Mouse (Mus musculus) frontal cortex, postnatal 25 days (tissue): ENCODE measurements around the gene Apol8.

ENCODE experiments used
- DNase-seq, 2 experiments: peaks; one replicate each; pipeline ENCODE4 v3.0.0; 2022; ENCODE audit warnings: low spot score in 2 of 2

Gene Apol8

DNA sequence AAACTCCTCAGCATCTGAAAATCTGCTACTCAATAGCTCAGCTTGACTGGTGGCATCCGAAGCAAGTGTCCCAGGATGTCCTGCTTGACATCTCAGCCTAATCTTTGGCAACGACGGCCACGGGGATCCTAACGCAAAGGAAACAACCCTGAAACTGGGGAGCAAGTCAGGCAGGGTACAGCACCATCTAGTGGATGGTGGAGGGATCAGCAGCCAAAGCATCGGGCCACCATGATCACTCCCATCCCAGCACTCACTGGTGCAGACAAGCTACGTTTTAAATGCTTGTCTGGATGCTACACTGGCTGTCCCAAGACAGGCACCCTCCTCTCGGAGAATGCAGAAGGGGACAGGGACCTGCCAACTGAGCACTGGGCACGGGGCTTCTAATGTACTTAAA lies at the start of gene Apol8:
Gene Apol8 (minus strand): TSS at position 156 of the 400 bp plus-strand sequence.
- peak; percentile 42 to 61 for DNase-seq

DNA sequence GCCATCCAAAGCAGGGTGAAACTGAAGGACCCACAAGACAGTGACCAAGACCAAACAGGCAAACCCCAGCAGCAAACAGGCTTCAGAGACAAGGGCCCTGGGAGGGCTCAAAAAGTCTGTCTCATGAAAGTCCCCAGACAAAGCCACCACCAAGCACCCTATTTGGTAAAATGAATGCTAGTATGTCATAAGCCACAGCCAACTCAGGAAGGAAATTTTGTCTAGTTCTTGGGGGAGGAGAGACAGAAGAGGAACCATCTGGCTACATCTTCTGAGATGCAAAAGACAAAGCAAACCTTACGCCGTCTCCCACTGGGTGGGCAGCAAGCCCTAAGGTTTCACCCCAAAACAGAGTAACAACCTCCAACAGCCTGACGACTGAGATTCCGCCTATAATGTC lies 48.9 kb upstream of the Apol8 start:
- no peak for DNase-seq

DNA sequence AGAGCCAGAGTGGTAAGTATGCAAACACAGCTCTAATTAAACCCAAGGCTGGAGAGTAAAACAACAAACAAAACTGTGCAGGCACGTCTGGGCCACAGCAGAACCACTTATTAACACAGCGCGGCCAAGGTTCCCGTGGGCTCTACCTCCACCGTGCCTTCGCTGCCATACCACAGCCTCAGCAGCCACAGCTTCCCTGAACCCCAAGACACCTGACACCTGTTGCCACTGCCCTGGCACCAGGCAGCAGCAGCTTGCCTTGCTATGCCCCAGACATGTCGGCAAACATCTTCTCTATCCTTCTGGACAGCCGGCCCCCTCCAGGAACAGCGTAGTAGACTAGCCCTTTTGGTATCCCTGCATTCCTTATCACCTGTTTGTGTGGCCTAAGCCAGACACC lies 48.1 kb upstream of the Apol8 start:
- no peak for DNase-seq

DNA sequence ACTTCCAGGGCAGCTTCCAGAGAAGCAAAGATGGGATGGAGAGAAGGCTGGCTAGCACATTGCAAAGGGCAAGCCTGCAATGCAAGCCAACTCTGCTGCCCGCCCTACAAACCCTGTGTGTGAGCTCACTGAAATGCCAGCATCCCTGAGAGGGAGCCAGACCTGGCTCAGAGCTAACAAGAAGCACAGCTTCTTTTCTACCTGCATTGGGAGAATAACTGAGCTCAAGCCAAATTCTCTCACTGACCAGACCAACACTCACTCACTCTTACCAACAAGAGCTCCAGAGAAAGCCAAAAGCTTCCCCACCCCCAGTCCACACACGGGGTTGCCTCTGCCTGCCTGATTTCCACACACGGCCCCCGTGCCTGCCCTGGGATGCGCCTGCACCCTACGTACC lies 47.7 kb upstream of the Apol8 start:
- DNase-seq: no peak

DNA sequence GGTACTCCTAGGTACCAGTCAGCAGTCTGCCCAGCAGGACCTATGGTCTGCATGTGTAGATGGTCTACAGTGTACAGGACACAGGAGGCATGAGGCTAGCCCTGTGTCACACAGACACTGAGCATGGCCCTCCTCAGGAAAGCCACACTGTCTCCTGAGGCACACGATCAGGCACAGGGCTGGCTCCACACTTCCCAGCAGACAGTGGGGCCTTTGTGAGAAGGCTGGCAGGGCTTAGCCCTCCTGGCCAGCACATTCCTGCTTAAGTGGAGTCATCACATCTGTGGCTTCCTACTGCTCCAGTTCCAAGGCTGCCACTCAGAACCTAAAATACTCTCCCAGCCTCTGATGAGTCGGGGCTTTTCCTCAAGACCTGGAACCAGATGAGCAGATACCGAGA lies 46.9 kb upstream of the Apol8 start:
- no peak for DNase-seq

GRCm38 (mm10) chr15:77802992-77803391 lies 46.2 kb upstream of the Apol8 start:
- DNase-seq: no peak

GRCm38 (mm10) chr15:77801188-77801587 lies 44.4 kb upstream of the Apol8 start:
- DNase-seq: no peak

- DNase-seq: no peak
Observed at GRCm38 (mm10) chr15:77800511-77800910, 43.7 kb upstream of the Apol8 start.

DNA sequence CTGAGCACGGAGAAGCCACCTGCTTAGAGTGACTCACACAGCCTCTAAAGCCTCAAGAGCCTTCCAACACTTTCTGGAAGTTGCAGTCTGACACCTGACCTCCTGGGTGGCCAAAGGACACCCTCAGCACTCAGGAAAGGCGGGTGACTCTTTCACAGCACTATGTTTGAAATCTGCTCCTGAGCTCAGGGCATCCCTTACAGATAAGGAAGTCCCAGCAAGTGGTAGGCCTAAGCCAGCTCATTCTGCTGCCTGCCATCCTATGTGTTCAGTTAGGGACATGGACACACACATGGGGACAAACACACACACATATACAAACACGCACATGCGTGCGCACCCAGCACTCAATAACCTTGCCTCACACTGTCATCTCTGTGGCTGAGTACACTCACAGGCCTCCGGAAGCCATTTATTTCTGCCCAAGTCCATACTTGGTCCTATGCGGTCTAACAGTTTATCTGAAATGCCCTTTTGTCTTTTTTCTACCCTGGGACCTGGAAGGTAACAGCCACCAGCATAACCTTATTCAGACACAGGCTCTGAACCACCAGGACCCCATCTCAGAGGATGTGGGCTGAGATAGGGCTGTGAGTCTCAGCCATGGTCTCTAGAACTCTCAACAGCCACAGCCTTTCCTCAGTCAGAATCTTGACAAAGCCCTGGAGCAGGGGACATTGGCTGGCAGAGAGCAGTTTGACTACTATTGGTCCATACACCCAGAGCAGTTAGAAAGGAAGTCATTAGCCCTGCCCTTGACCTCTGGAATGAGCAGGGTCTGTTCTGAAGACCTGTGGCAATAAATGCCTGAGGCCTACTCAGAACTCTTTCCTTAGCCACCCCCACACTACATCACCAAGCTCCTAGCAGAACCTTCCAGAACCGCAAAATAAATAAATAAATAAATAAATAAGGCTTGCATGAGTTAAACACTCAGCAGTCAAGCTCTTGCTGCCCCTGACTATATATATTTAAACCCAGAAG lies 43.0 kb upstream of the Apol8 start:
- no peak for DNase-seq

- DNase-seq: no peak
Observed at GRCm38 (mm10) chr15:77798664-77799490, 42.1 kb upstream of the Apol8 start.

- DNase-seq: no peak
Observed at GRCm38 (mm10) chr15:77797609-77798411, 41.0 kb upstream of the Apol8 start.

DNA sequence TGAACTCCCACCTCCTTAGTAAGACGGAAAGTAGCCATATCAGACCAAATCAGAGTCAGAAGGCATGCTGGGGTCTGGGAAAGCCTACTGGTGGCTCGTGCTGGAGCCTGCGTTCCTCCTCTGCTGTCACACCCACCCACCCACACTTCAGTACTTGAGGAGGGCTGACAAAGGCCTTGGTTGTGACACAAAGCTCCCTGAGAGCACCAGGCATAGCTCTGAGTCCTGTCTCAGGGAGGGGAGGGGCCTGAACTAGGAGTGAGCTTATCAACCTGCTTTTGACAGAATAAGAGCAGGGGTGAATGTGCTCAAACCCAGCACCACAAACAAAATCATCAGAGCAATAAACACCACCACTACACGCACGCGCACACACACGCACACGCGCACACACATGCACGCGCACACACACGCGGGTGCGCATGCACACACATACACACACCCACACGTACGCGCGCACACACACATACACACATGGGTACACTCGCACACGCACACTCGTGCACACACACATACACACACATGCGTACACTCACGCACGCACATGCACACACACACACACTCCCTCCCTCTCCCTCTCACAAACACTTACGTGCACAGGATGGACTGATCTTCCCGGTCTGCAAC lies 39.7 kb upstream of the Apol8 start:
- no peak for DNase-seq

GRCm38 (mm10) chr15:77794908-77795356 lies 38.1 kb upstream of the Apol8 start:
- no peak for DNase-seq

GRCm38 (mm10) chr15:77794138-77794907 lies 37.5 kb upstream of the Apol8 start:
- no peak for DNase-seq

- DNase-seq: no peak
Observed at GRCm38 (mm10) chr15:77793554-77793953, 36.8 kb upstream of the Apol8 start.

DNA sequence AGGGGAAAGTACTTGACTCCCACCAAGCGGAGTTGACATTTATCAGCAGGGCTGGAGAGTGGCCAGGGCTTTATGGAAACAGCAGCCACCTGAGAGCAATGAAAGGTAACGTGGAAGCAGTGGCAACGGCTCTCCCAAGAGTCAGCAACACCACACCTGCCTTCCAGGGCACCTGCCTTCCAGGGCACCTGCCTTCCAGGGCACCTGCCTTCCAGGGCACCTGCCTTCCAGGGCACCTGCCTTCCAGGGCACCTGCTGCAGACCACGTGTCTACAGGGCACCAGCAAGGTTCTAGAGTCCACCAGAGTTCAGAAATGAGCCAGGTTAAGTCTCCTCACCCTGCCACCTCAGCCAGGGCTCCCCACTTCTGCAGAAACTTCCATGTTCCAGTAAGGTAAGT lies 36.3 kb upstream of the Apol8 start:
- DNase-seq: no peak

DNA sequence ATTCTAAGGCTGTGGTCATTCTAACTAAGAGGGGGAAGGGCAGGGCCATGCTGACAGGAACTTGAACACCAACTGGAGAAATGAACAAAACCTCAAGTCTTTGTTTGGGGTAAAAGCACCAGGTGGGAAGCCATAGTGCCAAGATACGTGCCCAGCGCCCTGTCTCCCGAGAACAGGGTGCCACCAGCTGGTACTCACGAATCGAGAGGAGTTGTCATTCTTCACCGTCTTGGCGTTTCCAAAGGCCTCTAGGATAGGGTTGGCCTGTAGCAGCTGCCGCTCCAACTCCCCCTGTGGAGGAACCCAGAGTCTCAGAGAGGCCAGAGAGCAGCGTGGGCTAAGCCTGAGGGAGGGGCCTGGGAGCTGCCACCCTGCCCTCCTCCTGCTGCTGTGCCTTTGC lies 35.3 kb upstream of the Apol8 start:
- no peak for DNase-seq

DNA sequence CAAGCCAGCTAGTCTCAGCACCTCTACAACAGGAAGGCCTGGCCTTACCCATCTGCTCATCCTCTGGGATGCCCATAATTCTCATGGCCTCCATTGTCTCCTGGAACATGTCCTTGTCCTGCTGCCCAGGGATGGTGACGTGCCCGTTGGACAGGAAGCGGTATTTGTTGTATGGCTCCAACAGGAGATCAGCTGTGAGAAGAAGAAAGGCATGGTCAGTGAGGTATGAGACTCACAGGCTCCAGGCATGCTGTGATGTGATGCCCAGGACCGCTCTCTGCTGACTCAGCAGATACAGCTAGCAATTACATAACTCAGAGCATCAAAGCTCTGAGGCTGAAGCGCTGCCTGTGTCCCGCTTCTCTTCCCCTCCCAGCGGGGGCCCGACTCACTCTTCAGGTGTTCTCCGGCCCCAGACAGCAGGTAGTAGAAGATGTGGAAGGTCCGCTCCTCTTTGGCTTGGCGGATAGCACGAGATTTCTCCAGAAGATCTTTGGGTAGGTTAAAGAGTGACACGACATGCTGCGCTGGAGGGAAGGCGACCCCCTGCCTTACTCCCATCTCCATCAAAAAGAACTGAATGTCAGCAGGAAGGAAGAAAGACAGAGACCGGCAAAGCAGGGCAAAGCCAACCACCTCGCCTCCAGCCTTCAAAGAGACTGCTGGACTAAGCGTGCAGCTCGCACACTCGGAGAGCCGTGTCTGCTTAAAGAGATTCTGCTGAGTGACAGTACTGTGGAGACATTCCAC lies 34.0 kb upstream of the Apol8 start:
- no peak for DNase-seq

DNA sequence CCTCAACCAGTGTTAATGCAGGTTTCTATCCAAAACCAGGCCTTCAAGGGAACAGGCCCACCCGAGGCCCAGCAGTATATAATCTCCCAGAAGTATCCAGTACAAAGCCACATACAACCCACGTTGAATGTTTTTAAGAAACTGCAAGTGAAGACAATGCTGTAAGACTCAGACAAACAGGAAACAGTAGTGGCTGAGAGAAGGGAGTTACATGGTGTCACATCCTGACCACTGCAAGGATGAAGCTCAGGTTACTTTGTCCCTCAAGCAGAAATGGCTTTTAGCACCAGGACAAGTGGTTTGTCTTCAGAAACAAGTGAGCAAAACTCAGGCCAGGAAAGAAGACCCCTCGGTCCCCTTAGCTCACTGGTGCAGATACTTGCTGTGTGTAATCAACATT lies 32.4 kb upstream of the Apol8 start:
- DNase-seq: no peak

DNA sequence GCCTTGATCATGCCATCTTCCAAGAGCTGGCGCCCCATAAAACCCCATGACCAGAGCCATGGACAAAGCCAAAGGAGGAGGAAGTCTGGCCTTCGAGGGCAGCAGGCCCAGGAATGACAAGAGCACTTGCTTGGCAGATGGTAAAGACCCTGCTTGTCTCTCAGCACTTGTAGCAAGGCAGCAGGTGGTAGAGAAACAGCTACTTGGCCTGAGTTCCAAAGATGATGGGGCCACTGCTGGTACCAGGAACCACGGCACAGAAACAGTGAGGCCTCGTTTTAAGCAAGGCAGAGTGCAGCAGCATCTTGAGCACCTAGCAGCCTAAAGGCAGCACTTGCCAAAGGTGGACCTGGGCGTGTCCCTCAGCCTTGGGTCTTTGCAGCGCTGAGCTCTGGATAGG lies 31.6 kb upstream of the Apol8 start:
- no peak for DNase-seq
